Mouse (Mus musculus) spleen, adult 18-20 months (tissue): ENCODE measurements around the gene Rraga.
"Not testable (repeated sequence)": the region's sequence is repeated elsewhere in the genome, so short reads cannot be mapped to it uniquely, and the experiment has no call there.

Source experiments
- DNase-seq, 2 experiments: peaks; one replicate each; pipeline ENCODE4 v3.0.0; 2022; ENCODE audit warnings: mixed read lengths in 2 of 2

Rraga gene

GRCm38 (mm10) chr4:86611524-86612288, 36.2 kb downstream of the Rraga start, which contains the start of gene Haus6:
Gene Haus6, minus strand, starts transcription at chr4:86612055.
- DNase-seq: peak; percentile 79 to 84

- DNase-seq: no peak
Measured at GRCm38 (mm10) chr4:86612289-86612620, 36.8 kb downstream of the Rraga start.

- DNase-seq: no peak
Measured at GRCm38 (mm10) chr4:86620506-86620905, 45.0 kb downstream of the Rraga start.

GRCm38 (mm10) chr4:86622116-86622515, 46.6 kb downstream of the Rraga start:
- DNase-seq: no peak

GRCm38 (mm10) chr4:86622532-86622931, 47.1 kb downstream of the Rraga start:
- DNase-seq: not testable (repeated sequence)

GRCm38 (mm10) chr4:86625463-86625862, 50.0 kb downstream of the Rraga start:
- DNase-seq: no peak

- DNase-seq: not testable (repeated sequence)
Measured at GRCm38 (mm10) chr4:86626496-86626895, 51.0 kb downstream of the Rraga start.
